Mouse (Mus musculus): Measurements from ENCODE around the gene Kctd15.
A peak's percentile ranks its signal among the peaks of the same experiment; 100 is the strongest.

Gene Kctd15

GRCm38 (mm10) chr7:34656632-34657031 is at the start of gene Kctd15:
Kctd15 (minus strand) TSS chr7:34656732.
- no peak for DNase-seq

GRCm38 (mm10) chr7:34704401-34704800 is 47.9 kb upstream of the Kctd15 start:
- no peak for DNase-seq

- DNase-seq, result no peak
Observed at GRCm38 (mm10) chr7:34703437-34703836, 46.9 kb upstream of the Kctd15 start.

- DNase-seq, result no peak
Observed at GRCm38 (mm10) chr7:34702718-34703351, 46.3 kb upstream of the Kctd15 start.

GRCm38 (mm10) chr7:34699888-34700287 is 43.4 kb upstream of the Kctd15 start:
- DNase-seq, result no peak

- DNase-seq, result no peak
Observed at GRCm38 (mm10) chr7:34698221-34698620, 41.7 kb upstream of the Kctd15 start.

GRCm38 (mm10) chr7:34696086-34696485 is 39.6 kb upstream of the Kctd15 start:
- DNase-seq, result no peak

GRCm38 (mm10) chr7:34694898-34695297 is 38.4 kb upstream of the Kctd15 start:
- DNase-seq, result no peak

- no peak for DNase-seq
Observed at GRCm38 (mm10) chr7:34693916-34694315, 37.4 kb upstream of the Kctd15 start.

- DNase-seq, result no peak
Observed at GRCm38 (mm10) chr7:34693072-34693471, 36.5 kb upstream of the Kctd15 start.

GRCm38 (mm10) chr7:34690111-34690510 is 33.6 kb upstream of the Kctd15 start:
- no peak for DNase-seq

GRCm38 (mm10) chr7:34689028-34689427 is 32.5 kb upstream of the Kctd15 start:
- no peak for DNase-seq

GRCm38 (mm10) chr7:34685801-34686200 is 29.3 kb upstream of the Kctd15 start:
- no peak for DNase-seq

GRCm38 (mm10) chr7:34685176-34685575 is 28.6 kb upstream of the Kctd15 start:
- no peak for DNase-seq

- DNase-seq, result no peak
Observed at GRCm38 (mm10) chr7:34680771-34681421, 24.4 kb upstream of the Kctd15 start.

GRCm38 (mm10) chr7:34679886-34680285 is 23.4 kb upstream of the Kctd15 start:
- no peak for DNase-seq

GRCm38 (mm10) chr7:34675831-34676514 is 19.4 kb upstream of the Kctd15 start:
- DNase-seq, result no peak

- no peak for DNase-seq
Observed at GRCm38 (mm10) chr7:34675120-34675790, 18.7 kb upstream of the Kctd15 start.

GRCm38 (mm10) chr7:34672916-34673315 is 16.4 kb upstream of the Kctd15 start:
- DNase-seq, result no peak

- DNase-seq, result peak; percentile 36 to 44
Observed at GRCm38 (mm10) chr7:34671911-34672310, 15.4 kb upstream of the Kctd15 start.

- no peak for DNase-seq
Observed at GRCm38 (mm10) chr7:34670778-34671177, 14.2 kb upstream of the Kctd15 start.

- no peak for DNase-seq
Observed at GRCm38 (mm10) chr7:34669336-34669735, 12.8 kb upstream of the Kctd15 start.

- DNase-seq, result no peak
Observed at GRCm38 (mm10) chr7:34667874-34668273, 11.3 kb upstream of the Kctd15 start.

- no peak for DNase-seq
Observed at GRCm38 (mm10) chr7:34663145-34663544, 6.6 kb upstream of the Kctd15 start.
